Mouse (Mus musculus): ENCODE measurements around the gene Rpl21.
"Not testable (repeated sequence)": the region's sequence is repeated elsewhere in the genome, so short reads cannot be mapped to it uniquely, and the experiment has no call there.

Gene Rpl21

GRCm38 (mm10) chr5:146867946-146868314 lies 35.2 kb downstream of the Rpl21 start:
- no peak for DNase-seq (ENCODE audit: low spot score)

DNA sequence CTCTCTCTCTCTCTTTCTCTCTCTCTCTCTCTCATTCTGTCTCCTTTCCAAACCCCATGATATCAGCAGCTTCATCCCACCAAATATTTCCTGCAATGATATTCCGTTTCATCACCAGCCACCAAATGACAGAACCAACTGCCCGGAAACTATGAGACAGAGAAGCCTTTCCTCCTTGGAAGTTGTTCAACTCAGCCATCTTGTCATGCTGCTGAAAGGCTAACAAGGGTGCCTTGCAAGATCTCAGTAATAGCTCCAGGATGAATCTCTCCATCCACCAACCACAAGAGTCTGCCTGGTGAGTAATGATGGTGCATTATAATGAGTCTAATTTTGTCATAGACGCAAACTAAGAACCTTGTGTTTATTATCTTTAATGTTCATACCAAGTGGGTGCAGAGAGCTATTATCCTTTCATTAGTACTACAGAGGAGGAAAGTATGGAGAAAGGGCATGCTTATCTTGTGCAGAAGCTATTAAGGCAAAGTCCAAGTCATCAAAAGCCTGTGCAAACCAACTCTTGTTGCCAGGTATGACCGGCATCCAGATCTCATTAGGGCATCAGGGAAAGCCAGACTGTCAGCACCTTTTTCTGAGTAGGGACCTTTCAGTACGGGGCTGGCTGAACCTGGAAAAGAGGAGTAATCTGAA lies 40.4 kb downstream of the Rpl21 start:
- no peak for DNase-seq (ENCODE audit: low spot score)

- DNase-seq (ENCODE audit: low spot score), result no peak
Observed at GRCm38 (mm10) chr5:146876024-146876423, 43.3 kb downstream of the Rpl21 start.

DNA sequence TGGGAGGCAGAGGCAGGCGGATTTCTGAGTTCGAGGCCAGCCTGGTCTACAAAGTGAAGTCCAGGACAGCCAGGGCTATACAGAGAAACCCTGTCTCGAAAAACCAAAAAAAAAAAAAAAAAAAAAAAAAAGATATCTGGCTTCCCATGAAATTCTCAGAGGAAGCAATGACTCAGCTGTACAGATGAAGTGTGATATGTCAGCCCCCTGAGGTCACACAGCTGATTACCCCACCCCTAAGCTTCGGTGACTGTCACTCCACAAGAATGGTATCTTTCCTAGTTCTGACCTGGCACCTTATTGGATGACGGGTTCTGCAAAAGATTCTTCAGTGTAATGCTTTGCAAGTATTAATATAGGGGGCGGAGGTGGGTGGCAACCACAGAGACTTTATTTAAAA lies 45.2 kb downstream of the Rpl21 start:
- DNase-seq (ENCODE audit: low spot score), result not testable (repeated sequence)

DNA sequence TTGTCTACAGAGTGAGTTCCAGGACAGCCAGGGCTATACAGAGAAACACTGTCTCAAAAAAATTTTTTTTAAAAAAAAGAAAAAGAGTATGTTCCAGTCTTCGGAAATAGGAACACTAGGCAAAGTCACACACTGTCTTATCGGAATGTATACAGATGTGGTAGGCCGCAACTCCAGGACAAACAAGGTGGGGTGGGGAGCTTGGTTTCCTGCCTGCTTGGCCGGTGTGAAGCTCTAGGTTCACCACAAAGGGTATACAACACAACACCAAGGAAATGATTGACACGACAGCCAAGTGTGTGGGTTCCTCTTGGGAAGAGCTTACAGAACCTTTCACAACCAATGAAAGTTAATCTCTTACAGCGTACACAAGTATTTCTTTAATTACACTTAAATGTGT lies 49.6 kb downstream of the Rpl21 start:
- no peak for DNase-seq (ENCODE audit: low spot score)

GRCm38 (mm10) chr5:146883053-146883452 lies 50.4 kb downstream of the Rpl21 start:
- no peak for DNase-seq (ENCODE audit: low spot score)

- no peak for DNase-seq (ENCODE audit: low spot score)
Observed at GRCm38 (mm10) chr5:146883486-146884272, 51.0 kb downstream of the Rpl21 start.

Measured in embryo, embryonic 10.5 days (tissue).